Mouse (Mus musculus) CH12.LX (cell line): ENCODE measurements around the gene Plxna2. TPM values are rescaled to one million over a fixed set of nuclear protein-coding genes. Genes with fewer than 3 reads are reported as not detected.

Experiments used
- DNase-seq: peaks from one replicate; pipeline ENCODE4 v3.0.0-alpha.2; 2013; ENCODE audit errors: extremely low read depth
- H3K27ac ChIP-seq: 2 replicates; pipeline ENCODE4 v1.5.1; 2012; ENCODE audit warnings: low read depth, mild to moderate bottlenecking, control low read depth, moderate library complexity; ENCODE audit not compliant: insufficient read depth
- H3K27me3 ChIP-seq: replicated peaks from 2 replicates; pipeline ENCODE3; 2012; ENCODE audit warnings: inconsistent platforms
- H3K36me3 ChIP-seq, 2 experiments: replicated peaks in 1 of 2; 2 replicates each; pipeline versions ENCODE3 to v1.6.1; 2012; ENCODE audit warnings: inconsistent platforms in 1 of 2, low read length in 1 of 2, mild to moderate bottlenecking in 1 of 2, mixed read lengths in 1 of 2, moderate library complexity in 1 of 2; ENCODE audit not compliant: control insufficient read depth in 1 of 2, insufficient read depth in 1 of 2
- H3K4me1 ChIP-seq, 2 experiments: 2 replicates each; pipeline ENCODE4 v1.6.1; 2012; ENCODE audit warnings: inconsistent platforms in 1 of 2, moderate library complexity in 1 of 2; ENCODE audit not compliant: insufficient read depth in 2 of 2, control insufficient read depth in 1 of 2
- H3K4me2 ChIP-seq: 2 replicates; pipeline ENCODE4 v1.6.1; 2012; ENCODE audit warnings: low read depth, mild to moderate bottlenecking, control low read depth; ENCODE audit not compliant: poor library complexity, insufficient read depth, severe bottlenecking
- H3K4me3 ChIP-seq, 3 experiments: fragments of 150-350 bp in 1 of 3; sonication (generic) in 1 of 3; replicated peaks in 1 of 3; 2 replicates each; pipeline versions ENCODE3 to v1.5.1; 2011 to 2012; ENCODE audit warnings: low read depth in 2 of 3, low read length in 2 of 3, mild to moderate bottlenecking in 2 of 3, moderate library complexity in 2 of 3, control low read depth in 1 of 3, improper control_type of control experiment in 1 of 3, inconsistent platforms in 1 of 3, mixed read lengths in 1 of 3; ENCODE audit not compliant: poor library complexity in 1 of 3
- H3K79me2 ChIP-seq: replicated peaks from 2 replicates; pipeline ENCODE4 v1.6.1; 2012; ENCODE audit warnings: mild to moderate bottlenecking, moderate library complexity; ENCODE audit not compliant: control insufficient read depth, poor library complexity, insufficient read depth, severe bottlenecking; ENCODE audit errors: extremely low read depth
- H3K9ac ChIP-seq: 2 replicates; pipeline ENCODE4 v1.6.1; 2012; ENCODE audit warnings: low read depth, mild to moderate bottlenecking, control low read depth, moderate library complexity; ENCODE audit not compliant: insufficient read depth
- H3K9me3 ChIP-seq: replicated peaks from 2 replicates; pipeline ENCODE3; 2012; ENCODE audit warnings: low read length, inconsistent platforms, mixed read lengths
- BHLHE40 ChIP-seq: IDR thresholded peaks from 2 replicates; pipeline ENCODE4 v1.6.1; 2011; ENCODE audit warnings: mild to moderate bottlenecking, low read depth, low read length, improper control_type of control experiment
- CHD1 ChIP-seq: IDR thresholded peaks from 2 replicates; pipeline ENCODE4 v1.6.1; 2012; ENCODE audit warnings: low read depth, low read length, improper control_type of control experiment, inconsistent platforms
- CTCF ChIP-seq, 2 experiments: IDR thresholded peaks in 1 of 2; conservative IDR thresholded peaks in 1 of 2; 2 replicates each; pipeline ENCODE4 v1.5.1; 2011 to 2012; ENCODE audit warnings: low read depth in 2 of 2, low read length in 2 of 2, improper control_type of control experiment in 1 of 2, inconsistent platforms in 1 of 2, mild to moderate bottlenecking in 1 of 2, moderate library complexity in 1 of 2
- E2F4 ChIP-seq: IDR thresholded peaks from 2 replicates; pipeline ENCODE4 v1.6.1; 2011; ENCODE audit warnings: low read depth, low read length, improper control_type of control experiment; ENCODE audit not compliant: insufficient replicate concordance
- ELF1 ChIP-seq: IDR thresholded peaks from 2 replicates; pipeline ENCODE4 v1.6.1; 2014; ENCODE audit warnings: low read depth, mild to moderate bottlenecking, inconsistent platforms, low read length, improper control_type of control experiment
- EP300 ChIP-seq: IDR thresholded peaks from 2 replicates; pipeline ENCODE4 v1.6.1; 2011; ENCODE audit warnings: low read length, improper control_type of control experiment
- ETS1 ChIP-seq: conservative IDR thresholded peaks from 2 replicates; pipeline ENCODE4 v1.6.1; 2012; ENCODE audit warnings: low read depth, mild to moderate bottlenecking, inconsistent platforms, low read length, improper control_type of control experiment, moderate library complexity
- GABPA ChIP-seq: IDR thresholded peaks from 2 replicates; pipeline ENCODE4 v1.6.1; 2012; ENCODE audit warnings: low read depth, low read length, improper control_type of control experiment, inconsistent platforms; ENCODE audit not compliant: insufficient replicate concordance
- JUN ChIP-seq: IDR thresholded peaks from 2 replicates; pipeline ENCODE4 v1.6.1; 2011; ENCODE audit warnings: low read depth, mild to moderate bottlenecking, low read length, improper control_type of control experiment, moderate library complexity; ENCODE audit not compliant: insufficient read depth
- JUND ChIP-seq: conservative IDR thresholded peaks from 2 replicates; pipeline ENCODE4 v1.6.1; 2011; ENCODE audit warnings: low read depth, low read length, improper control_type of control experiment
- KAT2A ChIP-seq: IDR thresholded peaks from 2 replicates; pipeline ENCODE4 v1.6.1; 2012; ENCODE audit warnings: low read length, improper control_type of control experiment, inconsistent platforms; ENCODE audit not compliant: insufficient replicate concordance
- MAFK ChIP-seq: IDR thresholded peaks from 2 replicates; pipeline ENCODE4 v1.6.1; 2011; ENCODE audit warnings: low read length, improper control_type of control experiment; ENCODE audit not compliant: insufficient replicate concordance
- MAX ChIP-seq: IDR thresholded peaks from 2 replicates; pipeline ENCODE4 v1.6.1; 2011; ENCODE audit warnings: low read length, improper control_type of control experiment
- MAZ ChIP-seq: IDR thresholded peaks from 2 replicates; pipeline ENCODE4 v1.6.1; 2012; ENCODE audit warnings: low read depth, mild to moderate bottlenecking, inconsistent platforms, low read length, improper control_type of control experiment, moderate library complexity
- MXI1 ChIP-seq: IDR thresholded peaks from 2 replicates; pipeline ENCODE4 v1.6.1; 2011; ENCODE audit warnings: mild to moderate bottlenecking, low read depth, low read length, improper control_type of control experiment
- MYC ChIP-seq: IDR thresholded peaks from 2 replicates; pipeline ENCODE4 v1.6.1; 2011; ENCODE audit warnings: low read depth, mild to moderate bottlenecking, improper control_type of control experiment, low read length
- PAX5 ChIP-seq: IDR thresholded peaks from 2 replicates; pipeline ENCODE4 v1.6.1; 2012; ENCODE audit warnings: low read length, inconsistent platforms, mixed read lengths
- POLR2AphosphoS2 ChIP-seq: IDR thresholded peaks from 2 replicates; pipeline ENCODE4 v1.6.1; 2011; ENCODE audit warnings: low read depth, low read length, improper control_type of control experiment
- RCOR1 ChIP-seq: conservative IDR thresholded peaks from 2 replicates; pipeline ENCODE4 v1.6.1; 2012; ENCODE audit warnings: low read depth, mild to moderate bottlenecking, inconsistent platforms, low read length, improper control_type of control experiment
- SMC3 ChIP-seq: IDR thresholded peaks from 2 replicates; pipeline ENCODE4 v1.6.1; 2011; ENCODE audit warnings: low read depth, low read length, improper control_type of control experiment
- TCF12 ChIP-seq: IDR thresholded peaks from 2 replicates; pipeline ENCODE4 v1.6.1; 2014; ENCODE audit warnings: low read depth, mild to moderate bottlenecking, inconsistent platforms, low read length, improper control_type of control experiment
- UBTF ChIP-seq: IDR thresholded peaks from 2 replicates; pipeline ENCODE4 v1.6.1; 2012; ENCODE audit warnings: low read depth, mild to moderate bottlenecking, inconsistent platforms, low read length, improper control_type of control experiment, moderate library complexity
- USF1 ChIP-seq: IDR thresholded peaks from 2 replicates; pipeline ENCODE4 v1.6.1; 2014; ENCODE audit warnings: low read depth, mild to moderate bottlenecking, inconsistent platforms, low read length, improper control_type of control experiment
- USF2 ChIP-seq: conservative IDR thresholded peaks from 2 replicates; pipeline ENCODE4 v1.6.1; 2011; ENCODE audit warnings: low read depth, low read length, improper control_type of control experiment
- ZKSCAN1 ChIP-seq: IDR thresholded peaks from 2 replicates; pipeline ENCODE4 v1.6.1; 2012; ENCODE audit warnings: low read depth, inconsistent platforms, low read length, improper control_type of control experiment, borderline replicate concordance
- ZMIZ1 ChIP-seq: IDR thresholded peaks from 2 replicates; pipeline ENCODE4 v1.6.1; 2012; ENCODE audit warnings: low read depth, mild to moderate bottlenecking, inconsistent platforms, low read length, improper control_type of control experiment
- dilution Hi-C: fragments of 300-500 bp; cut with MboI; formaldehyde crosslinking; loops from 2 replicates; pipeline ENCODE4 v1.14.3; 2020; ENCODE audit warnings: low sequenced_read_pairs; ENCODE audit not compliant: extremely low pct_unique_long_range_greater_than_20kb, extremely low pct_ligation_motif_present
- in situ Hi-C: fragments of 300-500 bp; cut with MboI; formaldehyde crosslinking; loops from 3 replicates; pipeline ENCODE4 v1.14.3; 2019; ENCODE audit warnings: low sequenced_read_pairs, low pct_ligation_motif_present, low pct_unique_long_range_greater_than_20kb, mixed read lengths
- polyA plus RNA-seq: library from polyadenylated mRNA; unstranded; fragments of >175 nt; gene quantifications from 2 replicates; pipeline ENCODE4 v1.2.1, GENCODE M21; 2012; ENCODE audit warnings: low read depth; ENCODE audit not compliant: insufficient read length
- total RNA-seq, 2 experiments: library from RNA; depleted of rRNA; stranded (reverse); fragments of 300-350 nt in 1 of 2; fragments of >200 nt in 1 of 2; gene quantifications; 2 replicates each; pipeline ENCODE4 v1.2.3; 2012 to 2014

Plxna2 gene
- total and polyA plus RNA-seq, 3 experiments = 0.04 to 0.05 (median 0.04) TPM

DNA sequence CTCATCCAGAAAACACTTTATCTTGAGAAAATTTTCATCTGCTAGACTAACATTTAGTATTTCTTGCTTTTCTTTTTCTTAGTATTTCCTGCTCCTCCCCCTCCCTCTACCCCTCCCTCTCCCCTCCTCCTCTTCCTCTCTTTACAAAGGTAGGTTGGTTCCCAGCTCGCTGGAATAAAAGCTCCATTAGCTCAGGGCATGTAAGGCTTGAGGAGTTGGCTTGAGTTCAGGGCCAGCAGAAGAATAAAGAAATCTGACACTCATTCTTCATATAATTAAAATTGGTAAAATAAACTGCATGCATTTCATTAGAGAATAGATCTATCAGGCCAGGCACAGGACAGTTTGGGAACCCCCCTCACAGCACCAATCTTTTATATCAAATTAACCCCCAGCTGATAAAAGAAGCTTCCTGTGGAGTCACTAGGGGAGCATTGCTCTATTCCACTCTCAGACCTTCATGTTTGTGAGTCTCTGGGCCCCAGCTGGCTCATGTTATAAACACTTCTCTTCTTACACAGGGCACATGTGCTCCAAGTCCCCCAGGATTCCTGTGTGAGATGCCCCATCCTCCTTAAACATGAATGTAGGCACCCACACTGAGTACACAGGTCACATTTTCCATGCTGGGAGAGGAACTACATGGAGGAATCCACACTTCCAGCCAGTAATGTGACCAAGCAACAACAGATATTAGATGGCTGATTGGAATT lies 29.9 kb upstream of the Plxna2 start:
- DNase-seq = no peak
- H3K9ac ChIP-seq = no peak overlapping the region
- no peaks in the 10 kb centered on the region for H3K36me3 ChIP-seq
- dilution Hi-C loops (no loop called here), in situ Hi-C loops (no loop called here)
- H3K79me2 ChIP-seq = no peaks in the 10 kb centered on the region
- H3K27ac ChIP-seq = no peak overlapping the region
- H3K4me2 ChIP-seq = no peak overlapping the region
- H3K4me1 ChIP-seq = peaks cover 0 to 6% of the 10 kb centered on the region in 2 experiments; a peak in 2 of 4 replicates
- no peaks in the 10 kb centered on the region for H3K27me3 ChIP-seq
- TF ChIP-seq POLR2AphosphoS2 (no peak), ELF1 (no peak), KAT2A (no peak), MYC (no peak), TCF12 (no peak), ZKSCAN1 (no peak), EP300 (no peak), UBTF (no peak), MAX (no peak), ETS1 (no peak), JUND (no peak), USF1 (no peak), PAX5 (no peak), JUN (no peak), BHLHE40 (no peak), MAZ (no peak)
- H3K9me3 ChIP-seq = no peaks in the 10 kb centered on the region
- no peak overlapping the region for H3K4me3 ChIP-seq

DNA sequence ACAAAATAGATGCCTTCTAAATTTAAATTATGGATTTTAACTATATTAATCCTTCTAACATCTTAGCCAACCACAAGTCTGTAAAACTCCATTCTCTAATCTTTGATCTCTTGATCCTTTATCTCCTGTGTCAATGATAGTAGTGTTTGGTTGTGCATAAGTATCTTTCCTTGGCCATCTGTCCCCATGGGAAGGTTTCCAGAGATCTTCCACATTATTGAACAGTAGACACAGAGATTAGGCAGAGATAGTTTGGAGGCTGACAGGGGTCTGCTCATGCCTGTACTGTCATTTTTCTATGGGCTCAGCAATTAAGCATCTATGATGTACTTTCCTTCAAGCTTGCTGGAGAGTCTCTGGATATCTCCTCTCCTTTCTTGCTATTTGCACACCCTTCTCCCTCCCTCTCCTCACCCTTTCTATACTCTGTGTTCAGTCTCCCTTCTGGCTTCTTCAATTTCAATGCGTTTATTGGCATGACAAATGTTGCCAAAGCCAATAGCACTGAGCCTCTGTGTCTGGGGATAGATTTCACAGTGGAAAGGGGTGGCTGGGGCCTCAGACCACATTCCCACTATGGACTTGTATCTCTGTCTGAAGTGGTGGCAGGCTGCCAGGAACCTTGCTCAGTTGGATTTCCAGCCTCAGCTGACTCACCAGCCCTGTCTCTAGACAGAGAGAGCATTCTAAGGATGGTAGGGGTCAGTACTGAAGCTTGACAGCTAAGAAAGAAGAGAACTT lies 29.1 kb upstream of the Plxna2 start:
- Histone ChIP-seq H3K27ac (no peak overlapping the region), H3K9ac (no peak overlapping the region), H3K36me3 (no peaks in the 10 kb centered on the region), H3K4me3 (no peak overlapping the region), H3K9me3 (no peaks in the 10 kb centered on the region), H3K27me3 (no peaks in the 10 kb centered on the region), H3K79me2 (no peaks in the 10 kb centered on the region), H3K4me1 (peaks cover 0 to 9% of the 10 kb centered on the region in 2 experiments; a peak in 2 of 4 replicates), H3K4me2 (no peak overlapping the region)
- TF ChIP-seq SMC3 = no peak
- TF ChIP-seq CTCF (conservative IDR thresholded peaks at IDR 0.05 in 1 of 2, IDR thresholded peaks at IDR 0.05 in 1 of 2; ENCODE audit: low read depth in 2 of 2, low read length in 2 of 2) = no peak
- TF ChIP-seq MXI1 = no peak
- no peak for TF ChIP-seq USF1
- TF ChIP-seq TCF12 = no peak
- no peak for TF ChIP-seq GABPA
- TF ChIP-seq CHD1 = no peak
- no peak for TF ChIP-seq MAZ
- TF ChIP-seq POLR2AphosphoS2 = no peak
- TF ChIP-seq ZKSCAN1 = no peak
- TF ChIP-seq EP300 = no peak
- TF ChIP-seq USF2 = no peak
- no peak for TF ChIP-seq ZMIZ1
- no peak for TF ChIP-seq RCOR1
- TF ChIP-seq MAFK = no peak
- TF ChIP-seq E2F4 = no peak
- dilution Hi-C loops = no loop called here
- in situ Hi-C loops = no loop called here
- no peak for DNase-seq
